Mouse (Mus musculus) hindbrain, embryonic 12.5 days (tissue): ENCODE results near the gene Myo6. TPM values are rescaled to one million over a fixed set of nuclear protein-coding genes. Genes with fewer than 3 reads are reported as not detected.
"Not testable (repeated sequence)": the region's sequence is repeated elsewhere in the genome, so short reads cannot be mapped to it uniquely, and the experiment has no call there.

Experiments used
- ATAC-seq: fragments of 200-750 bp; cut with Nextera tagmentation; 2 replicates; pipeline ENCODE4 v1.8.0; 2017; ENCODE audit warnings: moderate TSS enrichment; ENCODE audit not compliant: low FRiP score
- H3K27ac ChIP-seq: fragments of 300-500 bp; sonication (generic); 2 replicates; pipeline ENCODE4 v1.5.1; 2016; ENCODE audit warnings: mild to moderate bottlenecking
- H3K27me3 ChIP-seq: fragments of 300-500 bp; sonication (generic); 2 replicates; pipeline ENCODE4 v1.6.1; 2016; ENCODE audit warnings: mild to moderate bottlenecking
- H3K36me3 ChIP-seq: fragments of 300-500 bp; sonication (generic); 2 replicates; pipeline ENCODE4 v1.6.1; 2016; ENCODE audit warnings: mild to moderate bottlenecking
- H3K4me1 ChIP-seq: fragments of 300-500 bp; sonication (generic); 2 replicates; pipeline ENCODE4 v1.6.1; 2016
- H3K4me2 ChIP-seq: fragments of 300-500 bp; sonication (generic); replicated peaks from 2 replicates; pipeline ENCODE4 v1.6.1; 2016; ENCODE audit warnings: mild to moderate bottlenecking
- H3K4me3 ChIP-seq: fragments of 300-500 bp; sonication (generic); 2 replicates; pipeline ENCODE4 v1.5.1; 2016; ENCODE audit warnings: mild to moderate bottlenecking
- H3K9ac ChIP-seq: fragments of 300-500 bp; sonication (generic); 2 replicates; pipeline ENCODE4 v1.6.1; 2016; ENCODE audit warnings: mild to moderate bottlenecking, moderate library complexity
- H3K9me3 ChIP-seq: fragments of 300-500 bp; sonication (generic); replicated peaks from 2 replicates; pipeline ENCODE4 v1.6.1; 2016; ENCODE audit warnings: mild to moderate bottlenecking
- WGBS: fragments of 180-500 bp; shearing (Covaris S2); methylation state at CpG from one replicate; pipeline ENCODE4 v1.1.7; 2016; 5-methylcytosine and 5-hydroxymethylcytosine counted together
- polyA plus RNA-seq: library from polyadenylated mRNA; unstranded; fragments of >200 nt; fragmentation: Nextera tagmentation; extraction: Ambion mirVana; gene quantifications from 2 replicates; pipeline ENCODE4 v1.2.1, GENCODE M21; 2016

Myo6 gene
- polyA plus RNA-seq, 1 experiment from 2014 or later = 19.6 TPM

DNA sequence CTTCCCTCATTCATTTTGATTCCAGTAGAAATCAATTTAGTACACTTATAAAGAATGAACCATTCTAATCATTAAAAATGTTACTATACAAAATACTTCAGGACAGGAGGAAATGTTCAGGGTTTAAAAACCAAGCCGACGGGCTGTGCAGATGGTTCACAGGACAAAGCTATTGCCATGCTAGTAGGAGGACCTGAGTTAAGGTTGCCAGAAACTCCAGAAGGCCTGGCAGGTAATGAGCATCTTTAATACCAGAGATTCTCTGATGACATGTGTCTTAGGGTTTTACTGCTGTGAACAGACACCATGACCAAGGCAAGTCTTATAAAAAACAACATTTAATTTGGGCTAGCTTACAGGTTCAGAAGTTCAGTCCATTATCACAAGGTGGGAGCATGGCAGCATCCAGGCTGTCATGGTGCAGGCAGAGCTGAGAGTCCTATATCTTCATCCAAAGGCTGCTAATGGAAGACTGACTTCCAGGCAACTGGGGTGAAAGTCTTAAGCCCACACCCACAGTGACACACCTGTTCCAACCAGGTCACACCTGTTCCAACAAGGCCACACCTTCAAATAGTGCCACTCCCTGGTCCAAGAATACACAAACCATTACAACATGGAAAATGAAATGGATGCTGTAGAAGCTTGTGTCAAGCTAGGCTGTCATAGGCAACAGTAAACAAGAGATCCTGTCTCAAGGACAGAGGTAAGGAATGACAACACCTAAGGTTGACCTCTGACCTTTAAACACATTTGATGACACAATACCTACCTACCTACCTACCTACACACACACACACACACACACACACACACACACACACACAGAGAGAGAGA, 156.4 kb downstream of the Myo6 start:
- 97% methylated on average over 2 of the region's 2 CpGs for WGBS
- H3K9ac ChIP-seq, H3K27me3 ChIP-seq, H3K4me3 ChIP-seq, H3K4me1 ChIP-seq, H3K36me3 ChIP-seq, H3K27ac ChIP-seq, H3K4me2 ChIP-seq, ATAC-seq, H3K9me3 ChIP-seq: not testable (repeated sequence)

DNA sequence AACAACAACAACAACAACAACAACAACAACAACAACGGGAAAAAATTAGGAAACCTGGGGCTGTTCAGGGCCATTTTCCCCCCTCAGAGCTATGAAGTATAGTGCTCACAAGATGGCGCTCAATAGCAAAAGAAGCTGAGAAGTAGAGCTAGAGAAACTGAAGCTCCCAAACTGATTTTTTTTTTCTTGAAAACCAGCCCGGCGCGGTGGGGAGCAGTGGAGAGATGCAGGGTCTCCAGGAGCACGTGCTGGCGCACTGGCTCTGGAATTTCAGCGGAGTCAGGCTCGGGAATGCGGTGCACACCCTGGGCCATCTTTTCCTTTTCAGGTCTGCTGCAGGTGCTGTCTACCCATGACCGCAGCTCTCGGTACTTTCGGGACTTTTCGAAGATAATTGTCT, 167.3 kb downstream of the Myo6 start:
- peak overlapping the region; percentile 11; the same call in 1 of the 2 replicates for H3K4me3 ChIP-seq
- WGBS = 19% methylated on average over 14 of the region's 14 CpGs

DNA sequence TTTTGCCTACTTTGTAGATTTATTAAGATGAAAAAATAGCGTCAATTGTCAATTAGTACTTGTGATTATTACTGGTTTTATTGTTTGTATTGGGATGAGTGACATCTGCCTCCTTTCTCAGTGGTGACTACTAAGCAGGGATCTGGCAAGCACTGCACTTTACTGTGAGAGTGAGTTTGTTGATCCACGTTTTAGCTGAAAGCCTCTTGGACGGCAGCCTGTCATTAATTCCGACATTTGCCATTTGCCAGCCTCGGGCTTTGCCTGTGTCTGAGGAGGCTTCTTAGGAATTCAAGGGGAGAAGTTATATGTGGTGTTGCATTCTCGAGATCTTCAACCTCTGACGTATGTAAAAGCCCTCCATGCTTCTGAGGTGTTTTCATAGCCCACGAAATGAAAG, 168.6 kb downstream of the Myo6 start:
- H3K4me1 ChIP-seq = no peaks in the 10 kb centered on the region
- H3K4me2 ChIP-seq = no peak overlapping the region
- H3K36me3 ChIP-seq = no peaks in the 10 kb centered on the region
- H3K9ac ChIP-seq = no peak overlapping the region
- 0 out of 2 replicates have a peak, but pooled peaks cover 6% of the 10 kb centered on the region for H3K27me3 ChIP-seq
- H3K9me3 ChIP-seq = no peaks in the 10 kb centered on the region
- ATAC-seq = no peak
- 63% methylated on average over 8 of the region's 8 CpGs for WGBS
- H3K4me3 ChIP-seq = no peak overlapping the region
- no peak overlapping the region for H3K27ac ChIP-seq

More for the DNA sequence above, 167.3 kb downstream of the Myo6 start:
- Histone ChIP-seq H3K4me1 (no peaks in the 10 kb centered on the region), H3K27ac (no peak overlapping the region), H3K9ac (no peak overlapping the region), H3K4me2 (peak overlapping the region; percentile 50), H3K27me3 (0 out of 2 replicates have a peak, but pooled peaks cover 6% of the 10 kb centered on the region), H3K36me3 (no peaks in the 10 kb centered on the region), H3K9me3 (no peaks in the 10 kb centered on the region)
- ATAC-seq = peak; percentile 77

DNA sequence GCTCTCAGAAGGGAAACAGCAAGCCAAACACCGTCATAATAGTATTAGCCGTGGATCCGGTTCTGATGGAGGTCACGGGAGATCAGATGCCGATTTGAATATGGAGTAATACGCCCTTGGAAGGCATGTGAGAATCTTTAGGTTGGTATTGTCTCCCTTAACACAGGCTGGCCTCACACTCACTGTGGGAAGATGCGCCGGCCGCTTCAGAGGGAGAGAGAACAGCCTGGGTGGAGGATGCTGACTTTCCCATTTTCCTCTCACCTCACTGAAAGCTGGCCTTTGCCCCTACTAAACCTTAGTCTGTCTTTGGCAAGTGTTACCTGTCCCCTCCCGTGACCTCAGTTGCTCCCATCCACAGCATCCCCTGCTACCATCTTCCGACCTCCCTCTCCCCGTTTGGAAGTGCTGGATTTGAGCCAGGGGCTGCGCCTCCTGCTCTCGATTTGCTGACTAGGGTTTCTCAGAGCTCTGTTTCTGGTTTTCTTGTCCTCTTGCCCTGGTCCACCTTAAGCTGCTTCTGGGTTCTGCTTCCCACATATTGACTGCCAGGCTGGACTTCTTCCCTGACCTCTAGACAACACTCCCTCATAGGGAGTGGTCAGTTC, 169.3 kb downstream of the Myo6 start:
- H3K27ac ChIP-seq = no peak overlapping the region
- no peak overlapping the region for H3K4me3 ChIP-seq
- H3K4me2 ChIP-seq = no peak overlapping the region
- no peaks in the 10 kb centered on the region for H3K9me3 ChIP-seq
- 68% methylated on average over 14 of the region's 14 CpGs for WGBS
- H3K36me3 ChIP-seq = no peaks in the 10 kb centered on the region
- H3K4me1 ChIP-seq = no peaks in the 10 kb centered on the region
- H3K9ac ChIP-seq = no peak overlapping the region
- 0 out of 2 replicates have a peak, but pooled peaks cover 6% of the 10 kb centered on the region for H3K27me3 ChIP-seq
- no peak for ATAC-seq

DNA sequence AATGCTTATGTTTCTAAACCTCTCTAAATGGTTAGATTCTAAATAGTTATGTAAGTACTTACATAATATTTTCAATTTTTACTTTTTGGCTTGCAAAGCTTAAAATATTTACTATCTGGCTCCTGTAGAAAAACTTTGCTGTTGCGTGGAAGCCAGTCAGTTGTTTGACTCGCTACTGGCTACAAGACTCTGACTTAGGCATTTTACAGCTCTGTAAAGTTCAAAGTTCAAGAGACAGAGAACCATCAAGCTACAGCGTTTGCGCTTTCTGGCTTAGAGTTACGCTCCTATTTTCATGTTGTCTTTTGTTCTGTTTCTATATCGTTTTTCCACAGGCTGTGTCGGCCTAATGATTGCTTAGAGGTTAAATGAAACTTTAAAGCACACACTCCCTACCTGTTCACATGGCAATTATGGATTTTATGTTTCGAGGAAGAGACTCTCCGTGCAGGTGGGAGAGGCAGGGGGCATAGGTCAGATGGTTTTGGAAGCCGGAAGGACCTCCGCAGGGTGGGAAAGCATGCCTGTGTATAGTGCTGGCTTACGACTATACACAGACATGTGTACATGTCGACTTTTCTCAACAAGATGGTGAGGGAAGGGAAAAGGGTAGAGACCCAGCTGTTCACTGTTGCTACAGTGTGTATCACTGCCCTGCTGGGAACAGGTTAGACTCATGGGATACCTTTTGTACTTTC, 171.0 kb downstream of the Myo6 start:
- Histone ChIP-seq H3K27me3 (0 out of 2 replicates have a peak, but pooled peaks cover 6% of the 10 kb centered on the region), H3K4me3 (no peak overlapping the region), H3K9ac (no peak overlapping the region), H3K36me3 (no peaks in the 10 kb centered on the region), H3K4me1 (no peaks in the 10 kb centered on the region), H3K9me3 (no peaks in the 10 kb centered on the region), H3K27ac (no peak overlapping the region), H3K4me2 (no peak overlapping the region)
- no peak for ATAC-seq
- WGBS = 85% methylated on average over 13 of the region's 13 CpGs

DNA sequence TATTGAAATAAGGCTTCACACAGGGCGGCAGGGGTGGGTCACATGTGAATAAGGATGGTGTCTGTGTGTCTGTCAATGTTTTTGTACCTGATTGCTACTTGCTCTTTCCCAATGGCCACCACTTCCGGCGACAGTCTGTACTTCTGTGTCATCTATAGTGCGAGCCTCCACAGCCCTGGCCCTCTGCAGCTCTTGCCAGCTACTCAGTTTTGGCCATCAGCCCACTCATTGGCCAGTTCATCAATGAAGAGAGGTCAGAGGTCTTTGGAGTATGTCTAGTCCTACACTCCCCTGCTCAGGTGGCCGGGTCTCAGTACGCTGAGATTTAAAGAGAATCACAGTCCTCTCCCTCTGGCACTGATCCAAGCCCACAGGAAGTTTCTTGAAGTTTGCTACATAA, 173.2 kb downstream of the Myo6 start:
- no peaks in the 10 kb centered on the region for H3K4me1 ChIP-seq

DNA sequence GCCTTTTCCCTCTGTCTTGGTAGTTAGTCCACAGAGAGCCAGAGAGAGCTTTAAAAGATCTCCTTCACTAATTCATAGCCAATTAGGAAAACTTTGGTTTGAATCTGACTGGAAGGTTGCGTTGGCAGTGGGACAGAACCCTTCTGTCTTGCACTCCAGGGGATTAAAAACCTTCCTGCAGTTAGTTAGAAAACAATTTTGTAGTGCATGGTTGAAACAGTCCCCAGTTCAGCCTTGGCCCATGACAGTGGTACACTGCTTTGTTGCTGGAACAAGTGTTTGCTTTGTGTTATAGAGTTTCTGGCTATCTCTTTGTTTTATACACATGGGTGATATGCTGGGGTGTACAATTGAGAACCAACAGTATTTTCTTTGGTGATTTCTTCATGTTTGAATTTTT, 176.1 kb downstream of the Myo6 start:
- Histone ChIP-seq H3K4me3 (no peak overlapping the region), H3K4me1 (no peaks in the 10 kb centered on the region), H3K4me2 (no peak overlapping the region), H3K27ac (no peak overlapping the region), H3K9ac (no peak overlapping the region), H3K9me3 (no peaks in the 10 kb centered on the region), H3K27me3 (no peaks in the 10 kb centered on the region), H3K36me3 (no peaks in the 10 kb centered on the region)
- ATAC-seq = no peak
- WGBS = 78% methylated on average over 1 of the region's 1 CpGs

More for the DNA sequence above, 173.2 kb downstream of the Myo6 start:
- 0 out of 2 replicates have a peak, but pooled peaks cover 2% of the 10 kb centered on the region for H3K27me3 ChIP-seq
- no peak overlapping the region for H3K27ac ChIP-seq
- H3K4me3 ChIP-seq = no peak overlapping the region
- H3K36me3 ChIP-seq = no peaks in the 10 kb centered on the region
- 90% methylated on average over 6 of the region's 6 CpGs for WGBS
- H3K9me3 ChIP-seq = no peaks in the 10 kb centered on the region
- no peak for ATAC-seq
- H3K4me2 ChIP-seq = no peak overlapping the region
- no peak overlapping the region for H3K9ac ChIP-seq

DNA sequence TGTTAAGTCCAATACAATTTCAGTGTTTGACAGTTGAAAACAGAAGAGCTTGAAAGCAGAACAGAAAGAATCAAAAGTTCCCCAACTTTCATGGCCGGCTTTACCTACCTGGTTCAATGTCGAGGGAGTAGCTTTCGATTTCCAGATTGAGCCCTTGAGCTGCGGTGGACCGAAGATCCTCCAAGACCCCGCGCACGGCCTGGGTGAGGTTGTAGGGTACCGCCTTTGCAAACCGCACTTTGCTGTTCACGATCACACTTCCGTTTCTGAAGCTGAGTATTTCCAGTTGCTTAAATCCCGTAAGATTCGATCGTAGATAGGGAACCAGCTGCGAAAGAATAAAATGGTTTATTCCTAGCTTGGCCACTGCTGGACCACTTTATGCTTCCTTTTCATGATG, 176.9 kb downstream of the Myo6 start:
- Histone ChIP-seq H3K9ac (no peak overlapping the region), H3K4me2 (no peak overlapping the region), H3K4me1 (no peaks in the 10 kb centered on the region), H3K36me3 (no peaks in the 10 kb centered on the region), H3K27ac (no peak overlapping the region), H3K27me3 (no peaks in the 10 kb centered on the region), H3K9me3 (no peaks in the 10 kb centered on the region), H3K4me3 (no peak overlapping the region)
- ATAC-seq = no peak
- whole genome bisulfite sequencing = 95% methylated on average over 16 of the region's 16 CpGs

DNA sequence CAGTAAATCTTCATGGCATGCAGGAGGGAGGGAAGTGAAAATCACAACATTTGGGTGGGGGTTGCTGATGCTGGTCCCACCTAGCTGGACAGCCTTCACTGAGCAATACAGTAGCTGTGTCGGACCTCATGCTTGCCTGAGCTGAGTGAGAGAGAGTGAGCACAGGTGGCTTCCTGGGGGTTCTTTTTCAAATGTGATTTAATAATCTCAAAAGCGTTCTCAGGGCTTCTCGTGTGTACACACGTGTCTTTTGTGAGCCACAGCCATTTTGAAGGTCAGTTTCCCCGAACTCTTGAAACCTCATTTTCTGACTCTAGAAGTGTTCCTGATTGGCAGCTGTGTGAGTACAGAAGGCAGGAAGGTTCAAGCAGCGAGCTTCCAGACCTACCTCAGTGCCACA, 177.7 kb downstream of the Myo6 start:
- H3K9ac ChIP-seq = no peak overlapping the region
- H3K27me3 ChIP-seq = no peaks in the 10 kb centered on the region
- H3K4me2 ChIP-seq = no peak overlapping the region
- H3K4me1 ChIP-seq = no peaks in the 10 kb centered on the region
- no peak overlapping the region for H3K27ac ChIP-seq
- ATAC-seq = no peak
- H3K4me3 ChIP-seq = no peak overlapping the region
- no peaks in the 10 kb centered on the region for H3K9me3 ChIP-seq
- 84% methylated on average over 6 of the region's 6 CpGs for WGBS
- no peaks in the 10 kb centered on the region for H3K36me3 ChIP-seq

DNA sequence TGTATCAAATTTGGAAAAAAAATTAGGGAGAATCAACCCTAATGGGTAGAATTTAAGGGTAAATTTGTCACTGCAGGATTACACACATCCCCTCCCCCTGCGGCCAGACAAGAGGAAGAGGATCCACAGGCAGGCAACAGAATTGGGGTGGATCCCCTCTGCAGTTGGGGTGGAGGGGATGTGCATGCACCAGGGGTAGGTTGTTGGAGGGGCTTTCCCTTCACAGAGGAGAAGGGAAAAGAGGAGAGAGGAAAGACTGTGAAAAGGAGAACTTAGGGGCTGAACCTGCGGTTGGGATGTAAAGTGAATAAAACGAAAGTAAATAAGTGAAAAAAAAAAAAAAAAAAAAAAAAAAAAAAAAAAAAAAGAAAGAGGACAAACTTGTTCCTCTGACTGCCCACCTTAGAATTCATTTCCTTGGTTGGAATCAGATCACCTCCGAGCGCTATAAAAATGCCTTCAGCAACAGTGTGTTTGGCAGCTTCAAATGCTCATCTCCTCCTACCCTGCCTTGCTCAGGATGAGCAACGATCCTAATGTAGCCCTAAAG, 179.7 kb downstream of the Myo6 start:
- no peak for ATAC-seq
- Histone ChIP-seq H3K4me2 (no peak overlapping the region), H3K4me3 (no peak overlapping the region), H3K36me3 (no peaks in the 10 kb centered on the region), H3K27ac (no peak overlapping the region), H3K9me3 (no peaks in the 10 kb centered on the region), H3K27me3 (no peaks in the 10 kb centered on the region), H3K9ac (no peak overlapping the region), H3K4me1 (no peaks in the 10 kb centered on the region)
- 91% methylated on average over 6 of the region's 6 CpGs for WGBS

DNA sequence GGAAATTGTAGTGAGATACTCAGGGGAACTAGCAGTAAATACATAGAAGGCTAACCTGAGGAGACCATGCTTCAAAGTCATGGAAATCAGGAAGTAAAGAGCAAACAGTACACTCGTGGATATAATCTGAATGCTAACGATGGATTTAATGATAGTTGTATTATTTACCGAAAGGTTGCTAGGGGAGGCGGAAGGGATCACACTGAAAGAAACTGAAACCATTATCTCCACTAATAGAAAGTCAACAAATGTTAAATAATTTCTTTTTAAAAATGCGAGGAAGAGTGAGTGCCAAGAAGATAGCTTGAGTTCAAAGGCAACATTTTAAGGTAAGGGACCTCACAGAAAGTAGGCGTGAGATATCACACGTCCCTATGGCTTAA, 186.5 kb downstream of the Myo6 start:
- no peak for ATAC-seq
- no peaks in the 10 kb centered on the region for H3K9me3 ChIP-seq
- no peaks in the 10 kb centered on the region for H3K27me3 ChIP-seq
- H3K36me3 ChIP-seq = no peaks in the 10 kb centered on the region
- 64% methylated on average over 7 of the region's 7 CpGs for WGBS
- H3K4me1 ChIP-seq = peaks cover 3% of the 10 kb centered on the region; the same call in 1 of the 2 replicates
- no peak overlapping the region for H3K4me3 ChIP-seq
- peak overlapping the region; percentile 37 for H3K4me2 ChIP-seq
- H3K9ac ChIP-seq = no peak overlapping the region
- H3K27ac ChIP-seq = no peak overlapping the region

DNA sequence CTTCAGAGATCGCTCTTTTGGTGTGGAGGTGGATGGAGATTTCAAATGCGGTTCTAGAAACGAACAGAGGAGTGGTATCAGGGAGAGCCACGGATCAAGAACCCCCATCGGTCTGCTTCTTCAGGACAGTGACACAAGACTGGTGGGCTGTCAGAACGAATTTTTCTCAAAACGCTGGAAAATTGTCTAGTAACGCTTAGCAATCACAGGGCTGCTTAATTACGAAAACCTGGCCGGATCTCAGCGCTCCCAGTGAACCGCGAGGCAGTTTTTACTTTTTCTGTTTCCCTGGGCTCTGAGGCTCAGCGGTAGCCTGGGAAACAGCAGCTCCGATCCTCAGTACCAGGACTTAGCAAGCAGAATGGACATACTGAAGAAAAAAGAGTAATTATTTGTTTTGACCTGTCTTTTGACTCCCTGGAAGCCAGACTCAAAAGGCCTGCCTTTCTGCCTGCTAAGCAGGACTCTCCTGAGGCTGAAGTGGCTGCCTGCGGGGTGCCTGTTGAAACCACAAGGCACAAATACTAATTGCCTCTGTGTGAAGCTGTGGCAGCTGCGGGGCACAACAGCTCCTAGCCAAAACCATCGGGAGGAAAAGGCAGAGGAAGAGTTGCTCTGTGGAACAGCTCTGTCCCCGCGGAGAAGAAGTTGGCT, 187.0 kb downstream of the Myo6 start:
- H3K27me3 ChIP-seq = no peaks in the 10 kb centered on the region
- no peaks in the 10 kb centered on the region for H3K36me3 ChIP-seq
- H3K4me2 ChIP-seq = peak overlapping the region; percentile 37
- no peak overlapping the region for H3K27ac ChIP-seq
- no peak overlapping the region for H3K4me3 ChIP-seq
- ATAC-seq = peak; percentile 58
- H3K9me3 ChIP-seq = no peaks in the 10 kb centered on the region
- 22% methylated on average over 20 of the region's 20 CpGs for WGBS
- H3K4me1 ChIP-seq = peaks cover 3% of the 10 kb centered on the region; the same call in 1 of the 2 replicates
- no peak overlapping the region for H3K9ac ChIP-seq
